Mouse (Mus musculus): Measurements from ENCODE around the gene Trir. TPM values are rescaled to one million over a fixed set of nuclear protein-coding genes. Genes with fewer than 3 reads are reported as not detected.

Gene Trir
- total RNA-seq, 2 experiments from 2014 or later = 80.7 to 84.2 TPM

- DNase-seq = peak; percentile 97
- intact Hi-C loops (cut with DNase I) = loop anchor here (1.0 kb wide), 1 partner anchor 15 kb away; no protein-coding TSS in a partner anchor
Measured at GRCm38 (mm10) chr8:84990349-84990748, 36.3 kb upstream of the Trir start, which contains the start of gene Hook2. Gene Hook2 (plus strand): TSS chr8:84990603.

- intact Hi-C loops (cut with DNase I) = loop anchor here (1.0 kb wide), 1 partner anchor 16 kb away; no protein-coding TSS in a partner anchor
- DNase-seq = no peak
Measured at GRCm38 (mm10) chr8:84990836-84991235, 35.8 kb upstream of the Trir start.

- intact Hi-C loops (cut with DNase I) = no loop called here
- DNase-seq = no peak
Measured at GRCm38 (mm10) chr8:84994375-84994774, 32.2 kb upstream of the Trir start.

- no peak for DNase-seq
- intact Hi-C loops (cut with DNase I) = loop anchor here (1.0 to 5.0 kb wide), 2 partner anchors 38 to 66 kb away; no protein-coding TSS in a partner anchor
Measured at GRCm38 (mm10) chr8:84995680-84996079, 30.9 kb upstream of the Trir start.

GRCm38 (mm10) chr8:84996978-84997377, 29.6 kb upstream of the Trir start:
- intact Hi-C loops (cut with DNase I) = loop anchor here (5.0 kb wide), 1 partner anchor 40 kb away; no protein-coding TSS in a partner anchor
- DNase-seq = no peak

GRCm38 (mm10) chr8:84997649-84998295, 28.9 kb upstream of the Trir start:
- peak; percentile 89 to 95 for DNase-seq
- intact Hi-C loops (cut with DNase I) = loop anchor here (5.0 kb wide), 1 partner anchor 40 kb away; no protein-coding TSS in a partner anchor

- intact Hi-C loops (cut with DNase I) = no loop called here
- DNase-seq = peak in 1 of 2 experiments; percentile 39
Measured at GRCm38 (mm10) chr8:85007686-85008085, 18.9 kb upstream of the Trir start.

- intact Hi-C loops (cut with DNase I) = no loop called here
- DNase-seq = no peak
Measured at GRCm38 (mm10) chr8:85011242-85011641, 15.4 kb upstream of the Trir start.

- peak; percentile 53 to 58 for DNase-seq
- intact Hi-C loops (cut with DNase I) = no loop called here
Measured at GRCm38 (mm10) chr8:85013230-85013840, 13.3 kb upstream of the Trir start.

GRCm38 (mm10) chr8:85014431-85014830, 12.2 kb upstream of the Trir start, which contains the start of gene Best2:
Gene Best2 (minus strand): TSS chr8:85014531.
- intact Hi-C loops (cut with DNase I) = no loop called here
- no peak for DNase-seq

- intact Hi-C loops (cut with DNase I) = no loop called here
- DNase-seq = no peak
Measured at GRCm38 (mm10) chr8:85016724-85017123, 9.9 kb upstream of the Trir start.

GRCm38 (mm10) chr8:85017209-85017608, 9.4 kb upstream of the Trir start:
- intact Hi-C loops (cut with DNase I) = no loop called here
- no peak for DNase-seq

GRCm38 (mm10) chr8:85021514-85022055, 5.0 kb upstream of the Trir start:
- intact Hi-C loops (cut with DNase I) = no loop called here

GRCm38 (mm10) chr8:85023846-85024245, 2.8 kb upstream of the Trir start:
- intact Hi-C loops (cut with DNase I) = no loop called here
- no peak for DNase-seq

More at GRCm38 (mm10) chr8:85021514-85022055, 5.0 kb upstream of the Trir start:
- no peak for DNase-seq

- DNase-seq = peak; percentile 81 to 89
- intact Hi-C loops (cut with DNase I) = loop anchor here (5.0 kb wide), 1 partner anchor 48 kb away; the partner anchor contains the start of gene Junb
Measured at GRCm38 (mm10) chr8:85025098-85025932, 1.3 kb upstream of the Trir start, which contains the start of gene Asna1. Gene Asna1 (minus strand): TSS chr8:85025281.

- intact Hi-C loops (cut with DNase I) = loop anchor here (5.0 kb wide), 1 partner anchor 50 kb away; the partner anchor contains the start of gene Junb
- no peak for DNase-seq
Measured at GRCm38 (mm10) chr8:85027516-85027855, 863 bp downstream of the Trir start.

- intact Hi-C loops (cut with DNase I) = loop anchor here (5.0 kb wide), 1 partner anchor 51 kb away; the partner anchor contains the start of gene Junb
Measured at GRCm38 (mm10) chr8:85027922-85028321, 1.3 kb downstream of the Trir start.

GRCm38 (mm10) chr8:85029271-85029670, 2.6 kb downstream of the Trir start:
- DNase-seq = no peak
- intact Hi-C loops (cut with DNase I) = loop anchor here (5.0 kb wide), 1 partner anchor 52 kb away; the partner anchor contains the start of gene Junb

More at GRCm38 (mm10) chr8:85027922-85028321, 1.3 kb downstream of the Trir start:
- no peak for DNase-seq

GRCm38 (mm10) chr8:85032622-85033311, 6.1 kb downstream of the Trir start:
- no peak for DNase-seq
- intact Hi-C loops (cut with DNase I) = no loop called here

GRCm38 (mm10) chr8:85033867-85034266, 7.2 kb downstream of the Trir start:
- no peak for DNase-seq
- intact Hi-C loops (cut with DNase I) = no loop called here

All from heart, postnatal 36 days (tissue).